Mouse (Mus musculus) MEL (cell line): Measurements from ENCODE around the gene Ror2. TPM values are rescaled to one million over a fixed set of nuclear protein-coding genes. Genes with fewer than 3 reads are reported as not detected.

Experiments used
- DNase-seq: peaks from one replicate; pipeline ENCODE4 v3.0.0; 2011; ENCODE audit warnings: low read depth, low spot score
- H3K27ac ChIP-seq: 2 replicates; pipeline ENCODE4 v1.5.1; 2012; ENCODE audit warnings: low read depth, mild to moderate bottlenecking, control low read depth, low read length, moderate library complexity; ENCODE audit not compliant: control insufficient read depth
- H3K27me3 ChIP-seq, 2 experiments: fragments of 150-350 bp in 1 of 2; sonication (generic) in 1 of 2; 2 replicates each; pipeline ENCODE4 v1.6.1; 2012; ENCODE audit warnings: low read length in 2 of 2, mild to moderate bottlenecking in 2 of 2, improper control_type of control experiment in 1 of 2, moderate library complexity in 1 of 2; ENCODE audit not compliant: insufficient read depth in 2 of 2, control insufficient read depth in 1 of 2
- H3K36me3 ChIP-seq, 2 experiments: 2 replicates each; pipeline ENCODE4 v1.6.1; 2012 to 2014; ENCODE audit warnings: low read length in 2 of 2, improper control_type of control experiment in 1 of 2, inconsistent platforms in 1 of 2, mild to moderate bottlenecking in 1 of 2; ENCODE audit not compliant: insufficient read depth in 2 of 2, control insufficient read depth in 1 of 2
- H3K4me1 ChIP-seq, 2 experiments: fragments of 150-350 bp in 1 of 2; sonication (generic) in 1 of 2; 2 replicates each; pipeline ENCODE4 v1.6.1; 2012; ENCODE audit warnings: low read length in 2 of 2, improper control_type of control experiment in 1 of 2, mild to moderate bottlenecking in 1 of 2; ENCODE audit not compliant: insufficient read depth in 2 of 2, control insufficient read depth in 1 of 2
- H3K4me3 ChIP-seq, 2 experiments: fragments of 150-350 bp in 1 of 2; sonication (generic) in 1 of 2; 2 replicates each; pipeline ENCODE4 v1.5.1; 2012; ENCODE audit warnings: low read depth in 2 of 2, low read length in 2 of 2, mild to moderate bottlenecking in 2 of 2, moderate library complexity in 2 of 2, control low read depth in 1 of 2, improper control_type of control experiment in 1 of 2; ENCODE audit not compliant: control insufficient read depth in 1 of 2, insufficient read depth in 1 of 2
- H3K79me2 ChIP-seq: 2 replicates; pipeline ENCODE4 v1.6.1; 2012; ENCODE audit warnings: mild to moderate bottlenecking, low read length, moderate library complexity; ENCODE audit not compliant: control insufficient read depth, poor library complexity, insufficient read depth
- H3K9ac ChIP-seq: 2 replicates; pipeline ENCODE4 v1.6.1; 2012; ENCODE audit warnings: low read depth, mild to moderate bottlenecking, control low read depth, low read length, moderate library complexity; ENCODE audit not compliant: control insufficient read depth, poor library complexity, severe bottlenecking
- H3K9me3 ChIP-seq: fragments of 150-350 bp; sonication (generic); replicated peaks from 2 replicates; pipeline ENCODE4 v1.6.1; 2012; ENCODE audit warnings: mild to moderate bottlenecking, low read length, improper control_type of control experiment, moderate library complexity; ENCODE audit not compliant: insufficient read depth
- CHD1 ChIP-seq: IDR thresholded peaks from 2 replicates; pipeline ENCODE4 v1.6.1; 2012; ENCODE audit warnings: low read depth, mild to moderate bottlenecking, inconsistent platforms, low read length, improper control_type of control experiment
- ELF1 ChIP-seq: IDR thresholded peaks from 2 replicates; pipeline ENCODE4 v1.6.1; 2014; ENCODE audit warnings: low read depth, mild to moderate bottlenecking, inconsistent platforms, low read length, improper control_type of control experiment, moderate library complexity
- HCFC1 ChIP-seq: IDR thresholded peaks from 2 replicates; pipeline ENCODE4 v1.6.1; 2012; ENCODE audit warnings: low read depth, mild to moderate bottlenecking, inconsistent platforms, low read length, improper control_type of control experiment, moderate library complexity
- KAT2A ChIP-seq: conservative IDR thresholded peaks from 2 replicates; pipeline ENCODE4 v1.6.1; 2012; ENCODE audit warnings: low read depth, low read length, improper control_type of control experiment, inconsistent platforms
- MAFK ChIP-seq: IDR thresholded peaks from 2 replicates; pipeline ENCODE4 v1.6.1; 2011; ENCODE audit warnings: low read depth, mild to moderate bottlenecking, low read length, improper control_type of control experiment, borderline replicate concordance
- MAX ChIP-seq: IDR thresholded peaks from 2 replicates; pipeline ENCODE4 v1.6.1; 2011; ENCODE audit warnings: low read length, improper control_type of control experiment
- MAZ ChIP-seq: IDR thresholded peaks from 2 replicates; pipeline ENCODE4 v1.6.1; 2012; ENCODE audit warnings: low read depth, mild to moderate bottlenecking, inconsistent platforms, low read length, improper control_type of control experiment
- MEF2A ChIP-seq: IDR thresholded peaks from 2 replicates; pipeline ENCODE4 v1.6.1; 2014; ENCODE audit warnings: low read depth, mild to moderate bottlenecking, inconsistent platforms, low read length, improper control_type of control experiment; ENCODE audit not compliant: poor library complexity, insufficient replicate concordance, severe bottlenecking; ENCODE audit errors: extremely low read depth
- NELFE ChIP-seq: IDR thresholded peaks from 2 replicates; pipeline ENCODE4 v1.6.1; 2011; ENCODE audit warnings: low read depth, low read length, improper control_type of control experiment
- NRF1 ChIP-seq: IDR thresholded peaks from 2 replicates; pipeline ENCODE4 v1.6.1; 2014; ENCODE audit warnings: low read depth, mild to moderate bottlenecking, inconsistent platforms, low read length, improper control_type of control experiment, moderate library complexity; ENCODE audit not compliant: poor library complexity, insufficient read depth, severe bottlenecking
- POLR2AphosphoS5 ChIP-seq: IDR thresholded peaks from 2 replicates; pipeline ENCODE4 v1.6.1; 2012; ENCODE audit warnings: low read depth, borderline replicate concordance, mild to moderate bottlenecking, inconsistent platforms, low read length, moderate library complexity, mixed read lengths
- RAD21 ChIP-seq: IDR thresholded peaks from 2 replicates; pipeline ENCODE4 v1.6.1; 2011; ENCODE audit warnings: mild to moderate bottlenecking, low read depth, low read length, improper control_type of control experiment
- SIN3A ChIP-seq: IDR thresholded peaks from 2 replicates; pipeline ENCODE4 v1.6.1; 2012; ENCODE audit warnings: low read length, improper control_type of control experiment, inconsistent platforms
- SMC3 ChIP-seq: IDR thresholded peaks from 2 replicates; pipeline ENCODE4 v1.6.1; 2011; ENCODE audit warnings: low read depth, low read length, improper control_type of control experiment
- TAL1 ChIP-seq: IDR thresholded peaks from 2 replicates; pipeline ENCODE4 v1.6.1; 2012; ENCODE audit warnings: mild to moderate bottlenecking, inconsistent platforms, low read length, moderate library complexity, mixed read lengths
- TBP ChIP-seq: IDR thresholded peaks from 2 replicates; pipeline ENCODE4 v1.8.0; 2011; ENCODE audit warnings: low read depth, low read length, improper control_type of control experiment
- TCF12 ChIP-seq: IDR thresholded peaks from 2 replicates; pipeline ENCODE4 v1.6.1; 2014; ENCODE audit warnings: low read depth, mild to moderate bottlenecking, inconsistent platforms, low read length, improper control_type of control experiment, moderate library complexity
- USF1 ChIP-seq: IDR thresholded peaks from 2 replicates; pipeline ENCODE4 v1.6.1; 2014; ENCODE audit warnings: low read depth, mild to moderate bottlenecking, inconsistent platforms, low read length, improper control_type of control experiment, moderate library complexity
- ZC3H11A ChIP-seq: IDR thresholded peaks from 2 replicates; pipeline ENCODE4 v1.6.1; 2012; ENCODE audit warnings: low read depth, mild to moderate bottlenecking, inconsistent platforms, low read length, improper control_type of control experiment
- ZMIZ1 ChIP-seq: IDR thresholded peaks from 2 replicates; pipeline ENCODE4 v1.6.1; 2012; ENCODE audit warnings: low read depth, mild to moderate bottlenecking, inconsistent platforms, low read length, improper control_type of control experiment, moderate library complexity
- polyA plus RNA-seq, 2 experiments: library from polyadenylated mRNA; stranded (reverse) in 1 of 2; unstranded in 1 of 2; fragments of >175 nt in 1 of 2; fragments of >200 nt in 1 of 2; gene quantifications; 2 replicates each; pipeline versions ENCODE4 v1.2.1 to v1.2.4; 2012; ENCODE audit warnings: low replicate concordance in 2 of 2, low read depth in 1 of 2; ENCODE audit not compliant: insufficient read length in 2 of 2, insufficient read depth in 1 of 2, missing spikeins in 1 of 2
- total RNA-seq: library from RNA; depleted of rRNA; stranded (reverse); fragments of 300-350 nt; gene quantifications from 2 replicates; pipeline ENCODE4 v1.2.3, GENCODE M21; 2012

Ror2 gene
- total and polyA plus RNA-seq, 3 experiments = not detected

GRCm38 (mm10) chr13:53219889-53220288 is 66.0 kb downstream of the Ror2 start:
- Histone ChIP-seq H3K9me3 (no peaks in the 10 kb centered on the region), H3K36me3 (no peaks in the 10 kb centered on the region), H3K4me1 (no peaks in the 10 kb centered on the region), H3K4me3 (no peak overlapping the region), H3K27me3 (no peaks in the 10 kb centered on the region), H3K79me2 (no peaks in the 10 kb centered on the region), H3K27ac (no peak overlapping the region), H3K9ac (no peak overlapping the region)
- no peak for DNase-seq
- TF ChIP-seq MAZ (no peak), RAD21 (no peak), TAL1 (no peak), NELFE (no peak), CHD1 (no peak), SIN3A (no peak), HCFC1 (no peak), MEF2A (no peak), TCF12 (no peak), SMC3 (no peak), TBP (no peak), MAX (no peak), MAFK (no peak), ZMIZ1 (no peak)

- Histone ChIP-seq H3K9ac (no peak overlapping the region), H3K9me3 (no peaks in the 10 kb centered on the region), H3K36me3 (no peaks in the 10 kb centered on the region), H3K27ac (no peak overlapping the region), H3K27me3 (no peaks in the 10 kb centered on the region), H3K4me3 (no peak overlapping the region), H3K4me1 (no peaks in the 10 kb centered on the region), H3K79me2 (no peaks in the 10 kb centered on the region)
- DNase-seq = no peak
- TF ChIP-seq ZC3H11A (no peak), POLR2AphosphoS5 (no peak), KAT2A (no peak), SMC3 (no peak), TCF12 (no peak), USF1 (no peak), CHD1 (no peak), ELF1 (no peak), NRF1 (no peak)
Observed at GRCm38 (mm10) chr13:53219391-53219790, 66.5 kb downstream of the Ror2 start.
